Mouse (Mus musculus): ENCODE results near the gene Ghrh. TPM values are rescaled to one million over a fixed set of nuclear protein-coding genes. Genes with fewer than 3 reads are reported as not detected.

Ghrh gene
- polyA plus RNA-seq, 1 experiment from 2014 or later: 2.4 TPM

- Histone ChIP-seq H3K4me1 (ENCODE audit: control insufficient read depth, insufficient read depth, low read length) (0 out of 2 replicates have a peak, but pooled peaks cover 3% of the 10 kb centered on the region), H3K36me3 (ENCODE audit: control insufficient read depth, insufficient read depth, low read length) (peaks cover 19% of the 10 kb centered on the region), H3K4me2 (ENCODE audit: low read length) (no peak overlapping the region), H3K27me3 (ENCODE audit: control insufficient read depth, insufficient read depth, low read length) (no peaks in the 10 kb centered on the region), H3K4me3 (replicated peaks; ENCODE audit: low read depth, low read length) (no peak overlapping the region), H3K9ac (replicated peaks; ENCODE audit: low read length) (no peak overlapping the region; the same call in 1 of the 2 replicates), H3K9me3 (ENCODE audit: control insufficient read depth, low read length) (no peaks in the 10 kb centered on the region), H3K27ac (replicated peaks; ENCODE audit: low read depth, low read length) (peak overlapping the region; percentile 28)
- WGBS: 51% methylated on average over 4 of the region's 4 CpGs
- DNase-seq (peak; percentile 33), ATAC-seq (ENCODE audit: low FRiP score, low TSS enrichment) (no peak; the same call in 1 of the 2 replicates)
Measured at GRCm38 (mm10) chr2:157384836-157385235, 37.5 kb upstream of the Ghrh start.

- DNase-seq (no peak), ATAC-seq (ENCODE audit: low FRiP score, low TSS enrichment) (no peak)
- Histone ChIP-seq H3K9ac (replicated peaks; ENCODE audit: low read length) (no peak overlapping the region), H3K27ac (replicated peaks; ENCODE audit: low read depth, low read length) (no peak overlapping the region), H3K4me1 (ENCODE audit: control insufficient read depth, insufficient read depth, low read length) (peaks cover 18% of the 10 kb centered on the region), H3K9me3 (ENCODE audit: control insufficient read depth, low read length) (no peaks in the 10 kb centered on the region), H3K27me3 (ENCODE audit: control insufficient read depth, insufficient read depth, low read length) (no peaks in the 10 kb centered on the region), H3K36me3 (ENCODE audit: control insufficient read depth, insufficient read depth, low read length) (peaks cover 22% of the 10 kb centered on the region; the same call in 1 of the 2 replicates), H3K4me2 (ENCODE audit: low read length) (no peak overlapping the region), H3K4me3 (replicated peaks; ENCODE audit: low read depth, low read length) (no peak overlapping the region)
- WGBS: 32% methylated on average over 3 of the region's 3 CpGs
Measured at GRCm38 (mm10) chr2:157376995-157377394, 29.7 kb upstream of the Ghrh start.

- Histone ChIP-seq H3K27me3 (ENCODE audit: control insufficient read depth, insufficient read depth, low read length) (no peaks in the 10 kb centered on the region), H3K4me1 (ENCODE audit: control insufficient read depth, insufficient read depth, low read length) (peaks cover 18% of the 10 kb centered on the region), H3K4me2 (ENCODE audit: low read length) (peak overlapping the region; percentile 38), H3K27ac (replicated peaks; ENCODE audit: low read depth, low read length) (peak overlapping the region; percentile 46), H3K4me3 (replicated peaks; ENCODE audit: low read depth, low read length) (no peak overlapping the region), H3K9ac (replicated peaks; ENCODE audit: low read length) (peak overlapping the region; percentile 39; the same call in 1 of the 2 replicates), H3K36me3 (ENCODE audit: control insufficient read depth, insufficient read depth, low read length) (peaks cover 21% of the 10 kb centered on the region; the same call in 1 of the 2 replicates), H3K9me3 (ENCODE audit: control insufficient read depth, low read length) (no peaks in the 10 kb centered on the region)
- DNase-seq (peak; percentile 47), ATAC-seq (ENCODE audit: low FRiP score, low TSS enrichment) (no peak; the same call in 1 of the 2 replicates)
- WGBS: 9% methylated on average over 14 of the region's 14 CpGs
Measured at GRCm38 (mm10) chr2:157375794-157376757, 28.8 kb upstream of the Ghrh start.

- no peak overlapping the region for H3K9ac ChIP-seq (replicated peaks; ENCODE audit: low read length)
- H3K36me3 ChIP-seq (ENCODE audit: control insufficient read depth, insufficient read depth, low read length): peaks cover 18% of the 10 kb centered on the region; the same call in 1 of the 2 replicates
- H3K9me3 ChIP-seq (ENCODE audit: control insufficient read depth, low read length): no peaks in the 10 kb centered on the region
- H3K4me1 ChIP-seq (ENCODE audit: control insufficient read depth, insufficient read depth, low read length): peaks cover 18% of the 10 kb centered on the region
- no peak overlapping the region for H3K4me3 ChIP-seq (replicated peaks; ENCODE audit: low read depth, low read length)
- ATAC-seq (ENCODE audit: low FRiP score, low TSS enrichment): no peak
- H3K4me2 ChIP-seq (ENCODE audit: low read length): no peak overlapping the region
- H3K27me3 ChIP-seq (ENCODE audit: control insufficient read depth, insufficient read depth, low read length): no peaks in the 10 kb centered on the region
- no peak for DNase-seq
- H3K27ac ChIP-seq (replicated peaks; ENCODE audit: low read depth, low read length): no peak overlapping the region
- WGBS: 53% methylated on average over 8 of the region's 8 CpGs
Measured at GRCm38 (mm10) chr2:157375051-157375450, 27.7 kb upstream of the Ghrh start.

GRCm38 (mm10) chr2:157373681-157374080, 26.4 kb upstream of the Ghrh start:
- no peak overlapping the region for H3K4me3 ChIP-seq (replicated peaks; ENCODE audit: low read depth, low read length)
- WGBS: 84% methylated on average over 3 of the region's 3 CpGs
- H3K36me3 ChIP-seq (ENCODE audit: control insufficient read depth, insufficient read depth, low read length): peaks cover 5% of the 10 kb centered on the region; the same call in 1 of the 2 replicates
- no peak for ATAC-seq (ENCODE audit: low FRiP score, low TSS enrichment)
- no peak for DNase-seq
- no peaks in the 10 kb centered on the region for H3K27me3 ChIP-seq (ENCODE audit: control insufficient read depth, insufficient read depth, low read length)
- peaks cover 23% of the 10 kb centered on the region for H3K4me1 ChIP-seq (ENCODE audit: control insufficient read depth, insufficient read depth, low read length)
- H3K9ac ChIP-seq (replicated peaks; ENCODE audit: low read length): no peak overlapping the region
- H3K27ac ChIP-seq (replicated peaks; ENCODE audit: low read depth, low read length): no peak overlapping the region
- no peak overlapping the region for H3K4me2 ChIP-seq (ENCODE audit: low read length)
- no peaks in the 10 kb centered on the region for H3K9me3 ChIP-seq (ENCODE audit: control insufficient read depth, low read length)

- Histone ChIP-seq H3K4me1 (ENCODE audit: control insufficient read depth, insufficient read depth, low read length) (peaks cover 35% of the 10 kb centered on the region), H3K9me3 (ENCODE audit: control insufficient read depth, low read length) (no peaks in the 10 kb centered on the region), H3K9ac (replicated peaks; ENCODE audit: low read length) (no peak overlapping the region), H3K36me3 (ENCODE audit: control insufficient read depth, insufficient read depth, low read length) (peaks cover 5% of the 10 kb centered on the region; the same call in 1 of the 2 replicates), H3K4me3 (replicated peaks; ENCODE audit: low read depth, low read length) (no peak overlapping the region), H3K27me3 (ENCODE audit: control insufficient read depth, insufficient read depth, low read length) (no peaks in the 10 kb centered on the region), H3K4me2 (ENCODE audit: low read length) (no peak overlapping the region), H3K27ac (replicated peaks; ENCODE audit: low read depth, low read length) (no peak overlapping the region)
- WGBS: 87% methylated on average over 6 of the region's 6 CpGs
- ATAC-seq (ENCODE audit: low FRiP score, low TSS enrichment) (no peak), DNase-seq (no peak)
Measured at GRCm38 (mm10) chr2:157371696-157372095, 24.4 kb upstream of the Ghrh start.

- H3K4me1 ChIP-seq (ENCODE audit: control insufficient read depth, insufficient read depth, low read length): peaks cover 19% of the 10 kb centered on the region
- peaks cover 5% of the 10 kb centered on the region; the same call in 1 of the 2 replicates for H3K36me3 ChIP-seq (ENCODE audit: control insufficient read depth, insufficient read depth, low read length)
- H3K9ac ChIP-seq (replicated peaks; ENCODE audit: low read length): peak overlapping the region; percentile 90
- H3K4me3 ChIP-seq (replicated peaks; ENCODE audit: low read depth, low read length): peak overlapping the region; percentile 86
- H3K9me3 ChIP-seq (ENCODE audit: control insufficient read depth, low read length): no peaks in the 10 kb centered on the region
- peak overlapping the region; percentile 92 for H3K27ac ChIP-seq (replicated peaks; ENCODE audit: low read depth, low read length)
- H3K27me3 ChIP-seq (ENCODE audit: control insufficient read depth, insufficient read depth, low read length): no peaks in the 10 kb centered on the region
- DNase-seq (no peak), ATAC-seq (ENCODE audit: low FRiP score, low TSS enrichment) (no peak)
- H3K4me2 ChIP-seq (ENCODE audit: low read length): peak overlapping the region; percentile 88
- 12% methylated on average over 13 of the region's 13 CpGs for WGBS
Measured at GRCm38 (mm10) chr2:157367991-157368390, 20.7 kb upstream of the Ghrh start.

- H3K9ac ChIP-seq (replicated peaks; ENCODE audit: low read length): peak within 1 kb of the TSS; percentile 90
- 5% methylated on average over 42 of the region's 42 CpGs for WGBS
- peak within 1 kb of the TSS; percentile 88 for H3K4me2 ChIP-seq (ENCODE audit: low read length)
- no peaks in the 10 kb centered on the region for H3K9me3 ChIP-seq (ENCODE audit: control insufficient read depth, low read length)
- H3K36me3 ChIP-seq (ENCODE audit: control insufficient read depth, insufficient read depth, low read length): peaks cover under 1% of the 10 kb centered on the region; the same call in 1 of the 2 replicates
- peak within 1 kb of the TSS; percentile 92 for H3K27ac ChIP-seq (replicated peaks; ENCODE audit: low read depth, low read length)
- H3K27me3 ChIP-seq (ENCODE audit: control insufficient read depth, insufficient read depth, low read length): no peaks in the 10 kb centered on the region
- ATAC-seq (ENCODE audit: low FRiP score, low TSS enrichment): peak; percentile 86
- peak within 1 kb of the TSS; percentile 86 for H3K4me3 ChIP-seq (replicated peaks; ENCODE audit: low read depth, low read length)
- DNase-seq: peak; percentile 94
- peaks cover 19% of the 10 kb centered on the region for H3K4me1 ChIP-seq (ENCODE audit: control insufficient read depth, insufficient read depth, low read length)
Measured at GRCm38 (mm10) chr2:157367184-157367893, 20.0 kb upstream of the Ghrh start, which contains the start of gene Manbal. Gene Manbal (plus strand): TSS chr2:157367594.
